Mouse (Mus musculus) liver, postnatal 0 days (tissue): ENCODE data around the gene Spp2.

Experiments
- CTCF ChIP-seq: sonication (generic); IDR thresholded peaks from 2 replicates; pipeline ENCODE4 v1.5.1; 2016; ENCODE audit warnings: antibody characterized with exemption, low read depth
- EP300 ChIP-seq: IDR thresholded peaks from 2 replicates; pipeline ENCODE4 v1.6.1; 2016; ENCODE audit warnings: antibody characterized with exemption, low read depth, mild to moderate bottlenecking

DNA sequence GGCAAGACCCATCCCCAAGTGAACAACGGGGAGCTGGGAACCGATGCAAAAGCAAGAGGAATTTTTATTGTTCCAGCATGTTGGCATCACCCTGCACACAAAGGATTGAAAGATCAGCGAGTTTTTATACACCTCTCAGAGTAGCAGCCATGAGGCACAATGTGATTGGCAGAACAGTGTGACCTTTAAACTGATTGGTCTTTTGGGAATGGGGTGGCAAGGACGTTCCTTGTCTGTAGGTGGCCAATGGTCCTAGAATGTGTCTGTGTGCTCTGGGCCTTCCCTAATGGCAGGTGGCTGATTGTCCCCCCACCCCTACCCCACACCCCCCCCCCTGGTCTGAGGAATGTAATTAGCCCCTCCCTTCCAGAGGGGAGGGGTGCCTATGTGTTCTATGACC is 52.4 kb downstream of the Spp2 start:
- no peak for TF ChIP-seq CTCF
- no peak for TF ChIP-seq EP300
